Mouse (Mus musculus): ENCODE data around the gene Rnf157. TPM values are rescaled to one million over a fixed set of nuclear protein-coding genes. Genes with fewer than 3 reads are reported as not detected.
A peak's percentile ranks its signal among the peaks of the same experiment; 100 is the strongest.

The Rnf157 gene
- polyA plus RNA-seq (2014; fragmentation: Nextera tagmentation; extraction: Ambion mirVana): 13.9 and 16.8 TPM in 2 replicates

GRCm38 (mm10) chr11:116412904-116413630 is at the start of gene Rnf157:
Rnf157 (minus strand) TSS chr11:116413032.
- peak within 1 kb of the TSS; percentile 100 for H3K4me2 ChIP-seq

GRCm38 (mm10) chr11:116459786-116460185 is 47.0 kb upstream of the Rnf157 start:
- Histone ChIP-seq H3K9ac (no peak overlapping the region), H3K36me3 (ENCODE audit: insufficient read depth) (no peaks in the 10 kb centered on the region), H3K4me3 (ENCODE audit: low read depth, low read length) (no peak overlapping the region), H3K9me3 (ENCODE audit: low read depth, low read length) (no peaks in the 10 kb centered on the region), H3K4me2 (no peak overlapping the region), H3K27ac (ENCODE audit: low read depth) (no peak overlapping the region), H3K27me3 (ENCODE audit: insufficient read depth, low read length) (no peaks in the 10 kb centered on the region), H3K4me1 (ENCODE audit: insufficient read depth) (no peaks in the 10 kb centered on the region)
- ATAC-seq (ENCODE audit: insufficient read depth) (no peak), DNase-seq (no peak)
- 59% methylated on average over 4 of the region's 4 CpGs for WGBS
- no peak for TF ChIP-seq CTCF (IDR thresholded peaks at IDR 0.05; ENCODE audit: low read depth)

More at GRCm38 (mm10) chr11:116412904-116413630, at the start of gene Rnf157:
- peak within 1 kb of the TSS; percentile 65; the same call in 1 of the 2 replicates for H3K27ac ChIP-seq (ENCODE audit: low read depth)
- WGBS: 2% methylated on average over 71 of the region's 82 CpGs
- no peak for TF ChIP-seq CTCF (IDR thresholded peaks at IDR 0.05; ENCODE audit: low read depth)
- peak within 1 kb of the TSS; percentile 77 for H3K9ac ChIP-seq
- peak within 1 kb of the TSS; percentile 76 for H3K4me3 ChIP-seq (ENCODE audit: low read depth, low read length)
- no peaks in the 10 kb centered on the region for H3K36me3 ChIP-seq (ENCODE audit: insufficient read depth)
- 0 out of 2 replicates have a peak, but pooled peaks cover 6% of the 10 kb centered on the region for H3K4me1 ChIP-seq (ENCODE audit: insufficient read depth)
- ATAC-seq (ENCODE audit: insufficient read depth) (peak; percentile 94), DNase-seq (peak; percentile 93)
- no peaks in the 10 kb centered on the region for H3K9me3 ChIP-seq (ENCODE audit: low read depth, low read length)
- no peaks in the 10 kb centered on the region for H3K27me3 ChIP-seq (ENCODE audit: insufficient read depth, low read length)

GRCm38 (mm10) chr11:116456234-116456633 is 43.4 kb upstream of the Rnf157 start:
- Histone ChIP-seq H3K9ac (no peak overlapping the region), H3K4me1 (ENCODE audit: insufficient read depth) (no peaks in the 10 kb centered on the region), H3K27me3 (ENCODE audit: insufficient read depth, low read length) (no peaks in the 10 kb centered on the region), H3K9me3 (ENCODE audit: low read depth, low read length) (no peaks in the 10 kb centered on the region), H3K4me2 (no peak overlapping the region), H3K27ac (ENCODE audit: low read depth) (no peak overlapping the region), H3K36me3 (ENCODE audit: insufficient read depth) (no peaks in the 10 kb centered on the region), H3K4me3 (ENCODE audit: low read depth, low read length) (no peak overlapping the region)
- WGBS: 79% methylated on average over 8 of the region's 8 CpGs
- ATAC-seq (ENCODE audit: insufficient read depth): no peak
- no peak for TF ChIP-seq CTCF (IDR thresholded peaks at IDR 0.05; ENCODE audit: low read depth)
- no peak for DNase-seq

GRCm38 (mm10) chr11:116453889-116454288 is 41.1 kb upstream of the Rnf157 start:
- WGBS: 78% methylated on average over 10 of the region's 10 CpGs
- DNase-seq (no peak), ATAC-seq (ENCODE audit: insufficient read depth) (no peak)
- no peaks in the 10 kb centered on the region for H3K27me3 ChIP-seq (ENCODE audit: insufficient read depth, low read length)
- no peaks in the 10 kb centered on the region for H3K9me3 ChIP-seq (ENCODE audit: low read depth, low read length)
- H3K36me3 ChIP-seq (ENCODE audit: insufficient read depth): no peaks in the 10 kb centered on the region
- no peak overlapping the region for H3K27ac ChIP-seq (ENCODE audit: low read depth)
- no peak overlapping the region for H3K4me3 ChIP-seq (ENCODE audit: low read depth, low read length)
- no peak overlapping the region for H3K4me2 ChIP-seq
- no peak for TF ChIP-seq CTCF (IDR thresholded peaks at IDR 0.05; ENCODE audit: low read depth)
- no peak overlapping the region for H3K9ac ChIP-seq
- no peaks in the 10 kb centered on the region for H3K4me1 ChIP-seq (ENCODE audit: insufficient read depth)

GRCm38 (mm10) chr11:116449341-116449740 is 36.5 kb upstream of the Rnf157 start:
- no peak overlapping the region for H3K4me2 ChIP-seq
- no peak overlapping the region for H3K9ac ChIP-seq
- peaks cover 12% of the 10 kb centered on the region; the same call in 1 of the 2 replicates for H3K27me3 ChIP-seq (ENCODE audit: insufficient read depth, low read length)
- no peak overlapping the region for H3K4me3 ChIP-seq (ENCODE audit: low read depth, low read length)
- H3K9me3 ChIP-seq (ENCODE audit: low read depth, low read length): no peaks in the 10 kb centered on the region
- H3K36me3 ChIP-seq (ENCODE audit: insufficient read depth): no peaks in the 10 kb centered on the region
- no peak overlapping the region for H3K27ac ChIP-seq (ENCODE audit: low read depth)
- TF ChIP-seq CTCF (IDR thresholded peaks at IDR 0.05; ENCODE audit: low read depth): no peak
- H3K4me1 ChIP-seq (ENCODE audit: insufficient read depth): no peaks in the 10 kb centered on the region
- DNase-seq (no peak), ATAC-seq (ENCODE audit: insufficient read depth) (no peak)
- WGBS: 96% methylated on average over 3 of the region's 3 CpGs

GRCm38 (mm10) chr11:116447822-116448221 is 35.0 kb upstream of the Rnf157 start:
- Histone ChIP-seq H3K27me3 (ENCODE audit: insufficient read depth, low read length) (peaks cover 12% of the 10 kb centered on the region; the same call in 1 of the 2 replicates), H3K4me3 (ENCODE audit: low read depth, low read length) (no peak overlapping the region), H3K27ac (ENCODE audit: low read depth) (no peak overlapping the region), H3K4me2 (no peak overlapping the region), H3K9me3 (ENCODE audit: low read depth, low read length) (no peaks in the 10 kb centered on the region), H3K4me1 (ENCODE audit: insufficient read depth) (no peaks in the 10 kb centered on the region), H3K9ac (no peak overlapping the region), H3K36me3 (ENCODE audit: insufficient read depth) (no peaks in the 10 kb centered on the region)
- ATAC-seq (ENCODE audit: insufficient read depth): no peak
- DNase-seq: no peak
- TF ChIP-seq CTCF (IDR thresholded peaks at IDR 0.05; ENCODE audit: low read depth): peak; percentile 45; the same call in 1 of the 2 replicates
- 66% methylated on average over 5 of the region's 5 CpGs for WGBS

GRCm38 (mm10) chr11:116446308-116446887 is 33.6 kb upstream of the Rnf157 start:
- Histone ChIP-seq H3K4me3 (ENCODE audit: low read depth, low read length) (no peak overlapping the region), H3K9ac (no peak overlapping the region; the same call in 1 of the 2 replicates), H3K9me3 (ENCODE audit: low read depth, low read length) (no peaks in the 10 kb centered on the region), H3K27me3 (ENCODE audit: insufficient read depth, low read length) (peaks cover 12% of the 10 kb centered on the region; the same call in 1 of the 2 replicates), H3K27ac (ENCODE audit: low read depth) (no peak overlapping the region), H3K4me1 (ENCODE audit: insufficient read depth) (no peaks in the 10 kb centered on the region), H3K36me3 (ENCODE audit: insufficient read depth) (no peaks in the 10 kb centered on the region), H3K4me2 (peak overlapping the region; percentile 28)
- TF ChIP-seq CTCF (IDR thresholded peaks at IDR 0.05; ENCODE audit: low read depth): no peak
- DNase-seq (no peak), ATAC-seq (ENCODE audit: insufficient read depth) (peak; percentile 11; the same call in 1 of the 2 replicates)
- 14% methylated on average over 19 of the region's 19 CpGs for WGBS

All from lung, embryonic 14.5 days (tissue).